Mouse (Mus musculus) right cerebral cortex, postnatal 10 days (tissue): Measurements from ENCODE around the gene Pole3.

Source experiments
- DNase-seq, 2 experiments: peaks; one replicate each; pipeline ENCODE4 v3.0.0; 2021; ENCODE audit warnings: low spot score in 2 of 2

The Pole3 gene

DNA sequence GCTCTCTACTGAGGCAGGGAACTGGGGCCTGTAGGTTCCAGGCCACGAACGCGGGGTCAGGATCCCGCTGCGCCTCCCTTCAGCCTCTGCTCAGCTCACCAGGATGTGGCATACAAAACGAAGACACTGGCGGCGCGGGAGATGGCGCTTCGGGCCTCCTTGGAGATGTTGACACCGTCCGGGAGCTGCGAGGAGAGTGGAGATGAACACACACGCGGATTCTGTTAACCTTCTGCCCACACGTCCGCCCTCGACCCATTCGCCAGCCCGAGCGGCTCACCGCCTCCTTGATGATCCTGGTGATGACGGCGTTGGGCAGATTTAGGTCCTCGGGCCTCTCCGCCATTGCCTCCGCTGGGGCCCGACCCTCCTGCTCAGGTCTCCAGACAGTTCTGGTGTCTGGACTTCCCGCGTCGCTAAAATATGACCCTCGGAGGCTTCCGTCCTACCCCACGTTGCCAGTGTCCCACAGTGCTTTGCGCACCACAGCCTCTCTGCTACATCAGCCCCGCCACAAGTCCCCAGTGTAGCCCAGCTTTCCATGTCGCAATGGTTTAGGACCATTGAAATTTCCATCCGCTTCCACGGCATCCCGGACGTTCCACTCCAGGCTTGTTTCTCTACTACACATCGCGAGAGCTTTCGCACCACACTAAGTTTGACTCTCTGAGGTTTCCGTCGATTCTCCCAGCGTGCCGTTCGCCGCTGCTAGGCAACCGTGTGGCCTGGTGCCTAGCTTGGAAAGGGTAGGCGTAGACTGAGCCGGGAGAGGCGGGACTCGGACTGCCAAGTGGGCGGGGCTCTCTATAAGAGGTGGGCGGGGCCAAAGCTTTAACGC is at the start of gene Pole3, which contains the start of gene 4933430I17Rik:
Gene Pole3 (minus strand): TSS at position 418 of the 838 bp plus-strand sequence.
Gene 4933430I17Rik (plus strand): TSS at position 719 of the 838 bp plus-strand sequence.
- DNase-seq: peak; percentile 98

DNA sequence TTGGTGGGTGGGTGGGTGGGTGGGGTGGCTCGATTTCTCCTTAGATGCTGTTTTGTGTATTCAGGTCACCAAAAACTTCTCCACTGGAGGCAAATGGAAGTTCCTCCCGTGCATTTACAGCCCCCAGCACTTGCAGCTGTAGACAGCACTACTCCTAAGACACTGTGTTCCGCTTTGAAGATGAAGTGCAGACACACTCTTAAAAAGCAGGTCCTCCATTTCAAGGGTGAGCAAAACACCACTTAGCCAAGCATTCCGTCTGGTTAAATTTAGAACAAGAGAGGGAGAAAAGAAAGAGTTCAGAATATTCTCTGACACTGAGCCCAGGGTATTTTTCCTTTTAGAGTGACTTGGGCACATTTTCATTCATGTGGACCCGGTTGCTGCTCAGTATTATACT is 45.2 kb upstream of the Pole3 start:
- DNase-seq: no peak

DNA sequence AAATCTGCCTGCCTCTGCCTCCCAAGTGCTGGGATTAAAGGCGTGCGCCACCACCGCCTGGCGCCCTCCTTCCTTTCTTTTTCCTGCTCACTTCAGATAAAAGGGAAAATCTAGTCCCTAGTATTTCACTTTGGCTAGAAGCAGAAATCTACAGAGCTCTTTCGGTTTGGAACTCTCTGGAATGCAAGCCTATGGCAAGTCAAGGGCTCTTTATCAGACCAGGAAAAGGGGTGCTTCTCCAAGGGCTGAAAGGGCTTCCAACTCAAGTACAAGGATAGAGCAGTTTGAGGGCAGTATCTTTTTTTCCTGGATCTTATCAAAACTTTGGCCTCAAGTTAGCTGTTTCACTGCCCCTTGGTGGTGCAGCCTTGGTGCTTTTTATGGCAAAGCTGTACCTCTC is 44.7 kb upstream of the Pole3 start:
- DNase-seq: no peak

- no peak for DNase-seq
Observed at GRCm38 (mm10) chr4:62568359-62568758, 43.5 kb upstream of the Pole3 start.

DNA sequence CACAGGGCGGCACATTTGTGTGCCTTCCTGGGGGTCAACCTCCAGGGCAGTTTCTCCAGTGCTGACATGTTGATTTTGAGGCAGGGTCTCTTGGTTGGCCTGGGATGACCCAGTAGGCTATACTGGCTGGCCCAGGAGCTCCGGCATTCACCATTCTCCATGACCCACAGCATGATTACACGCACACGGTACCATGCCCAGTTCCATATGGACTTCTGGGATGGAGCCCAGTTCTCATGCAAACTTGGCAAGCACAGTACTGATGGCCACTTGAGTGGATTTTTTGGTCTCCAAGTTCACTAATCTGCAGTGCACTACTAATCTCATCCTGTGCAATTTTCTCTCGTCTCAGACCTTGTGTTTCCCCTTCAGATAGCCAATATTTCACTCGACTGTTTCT is 42.8 kb upstream of the Pole3 start:
- no peak for DNase-seq

DNA sequence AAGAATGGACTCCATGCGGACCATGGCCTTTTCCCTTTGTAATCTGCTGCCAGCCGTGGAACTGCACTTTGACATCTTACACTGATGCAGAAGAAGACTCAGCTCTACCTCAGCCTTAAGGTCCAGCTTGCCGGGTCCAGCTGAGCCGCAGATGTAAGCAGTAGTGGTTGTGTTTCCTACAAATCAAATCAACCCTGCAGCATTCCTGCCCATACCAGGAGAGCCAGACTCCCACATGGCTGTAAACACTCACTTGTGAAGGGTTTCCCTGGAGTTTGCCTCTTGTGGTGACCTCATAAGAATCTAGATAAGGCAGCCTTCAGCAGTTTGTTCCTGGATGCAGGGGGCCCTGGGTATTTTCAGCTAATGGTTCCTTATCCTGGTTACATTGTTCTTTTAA is 41.7 kb upstream of the Pole3 start:
- DNase-seq: no peak

- DNase-seq: no peak
Observed at GRCm38 (mm10) chr4:62562006-62562405, 37.1 kb upstream of the Pole3 start.

- no peak for DNase-seq
Observed at GRCm38 (mm10) chr4:62561630-62562001, 36.7 kb upstream of the Pole3 start.

DNA sequence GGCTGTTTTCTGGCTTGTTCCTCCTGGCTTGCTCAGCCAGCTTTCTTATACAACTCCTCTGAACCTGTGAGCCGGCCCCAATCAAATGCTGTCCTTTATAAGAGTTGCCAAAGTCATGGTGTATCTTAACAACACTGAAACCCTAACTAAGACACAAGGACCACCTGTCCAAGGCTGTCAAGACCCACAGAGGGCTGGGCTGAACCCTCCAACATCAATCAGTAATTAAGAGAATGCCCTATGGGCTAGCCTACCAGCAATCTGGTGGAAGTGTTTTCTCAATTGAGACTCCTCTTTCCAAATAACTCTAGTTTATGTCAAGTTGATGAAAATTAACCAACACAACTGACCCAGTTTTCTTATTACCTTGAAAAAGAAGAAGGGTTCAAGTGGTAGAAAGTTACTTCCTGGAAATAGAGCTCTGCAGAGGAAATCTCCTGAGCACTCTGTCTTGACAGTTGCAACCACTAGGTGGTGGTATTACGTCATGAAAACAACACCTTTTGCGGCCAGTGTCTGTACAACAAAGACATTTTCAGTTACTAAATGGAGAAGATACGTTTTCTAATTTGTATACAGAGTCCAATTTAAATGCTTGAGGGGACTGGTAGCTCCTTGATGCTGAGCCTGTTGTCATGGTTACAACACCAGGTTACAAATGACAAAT is 36.2 kb upstream of the Pole3 start:
- peak; percentile 82 to 87 for DNase-seq

- no peak for DNase-seq
Observed at GRCm38 (mm10) chr4:62559797-62560329, 35.0 kb upstream of the Pole3 start, which contains the start of gene Rgs3. Rgs3 (plus strand) TSS chr4:62559847.

DNA sequence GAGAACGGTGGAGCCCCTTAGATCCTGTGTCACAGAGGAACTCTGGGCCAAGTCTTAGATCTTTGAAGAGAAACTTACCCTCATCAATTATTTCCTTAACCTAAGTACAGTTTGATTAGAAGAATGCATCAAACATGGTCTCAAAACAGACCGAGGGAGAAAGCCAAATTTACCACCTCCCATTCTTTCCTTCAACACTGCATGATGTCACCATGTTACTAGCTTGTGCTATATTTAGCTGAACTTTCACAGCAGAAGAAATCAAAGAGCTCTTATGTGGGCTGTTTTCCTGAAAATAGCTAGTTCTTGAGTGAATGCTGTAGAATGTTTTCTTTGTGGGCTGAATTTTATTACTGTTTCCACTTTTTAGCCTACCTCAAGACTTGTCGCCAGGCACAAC is 32.6 kb upstream of the Pole3 start:
- no peak for DNase-seq

GRCm38 (mm10) chr4:62551966-62552365 is 27.1 kb upstream of the Pole3 start:
- no peak for DNase-seq

DNA sequence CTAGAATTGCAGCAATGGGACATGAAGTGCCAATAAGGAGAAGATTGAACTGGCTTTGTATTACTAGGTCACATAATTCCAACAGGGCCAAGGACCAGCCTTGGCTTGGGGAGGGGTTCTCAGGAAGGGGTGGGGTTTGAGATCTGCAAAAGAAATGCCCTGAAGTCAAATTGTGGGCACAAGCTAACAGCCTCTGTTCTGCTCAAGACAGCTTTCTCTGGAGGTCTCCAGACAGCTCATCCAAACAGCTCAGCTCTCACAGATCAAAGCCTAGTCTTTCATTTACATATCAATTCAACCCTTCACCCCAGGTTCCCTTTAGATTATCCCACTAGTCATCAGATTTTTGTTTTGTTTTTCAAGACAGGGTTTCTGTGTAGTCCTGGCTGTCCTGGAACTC is 19.9 kb upstream of the Pole3 start:
- DNase-seq: no peak

DNA sequence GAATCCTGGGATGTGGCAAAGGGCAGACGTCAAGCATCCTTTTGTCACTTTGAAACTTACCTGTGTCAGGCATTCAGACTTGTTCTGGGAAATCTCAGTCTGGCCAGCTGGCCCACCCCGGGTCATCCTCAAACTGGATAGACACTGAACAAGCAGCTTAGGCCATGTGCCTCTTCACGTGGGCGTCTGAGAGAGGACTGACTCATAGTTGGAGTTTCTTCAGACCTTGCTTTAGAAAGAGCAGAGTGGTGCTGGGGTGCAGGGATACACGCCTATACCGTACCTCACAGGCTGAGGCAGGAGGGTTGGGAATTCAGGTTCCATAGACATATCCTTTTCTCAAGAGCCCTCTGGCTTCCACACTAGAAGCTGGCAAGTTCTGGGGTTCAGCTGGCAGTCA is 18.9 kb upstream of the Pole3 start:
- no peak for DNase-seq

DNA sequence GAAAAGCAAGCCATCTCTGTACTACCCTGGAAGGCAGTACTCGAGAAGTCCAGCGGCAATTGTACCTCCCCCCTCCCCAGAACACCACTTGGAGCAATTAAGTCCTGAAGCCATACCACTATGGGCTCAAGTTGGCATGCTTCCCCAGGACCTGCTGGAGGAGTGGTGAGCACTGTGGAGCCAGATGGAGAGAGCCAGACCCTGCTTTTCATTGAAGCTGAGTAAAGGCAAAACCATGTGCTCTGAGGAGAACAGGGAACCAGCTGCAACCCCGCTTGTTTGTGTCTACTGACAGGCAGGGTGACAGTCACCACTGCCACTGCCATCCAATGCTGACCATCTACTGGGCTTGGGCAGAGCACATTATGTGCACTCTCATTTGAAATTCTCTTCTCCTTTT is 16.9 kb upstream of the Pole3 start:
- DNase-seq: peak in 1 of 2 experiments; percentile 38

GRCm38 (mm10) chr4:62533729-62534128 is 8.9 kb upstream of the Pole3 start:
- DNase-seq: no peak

DNA sequence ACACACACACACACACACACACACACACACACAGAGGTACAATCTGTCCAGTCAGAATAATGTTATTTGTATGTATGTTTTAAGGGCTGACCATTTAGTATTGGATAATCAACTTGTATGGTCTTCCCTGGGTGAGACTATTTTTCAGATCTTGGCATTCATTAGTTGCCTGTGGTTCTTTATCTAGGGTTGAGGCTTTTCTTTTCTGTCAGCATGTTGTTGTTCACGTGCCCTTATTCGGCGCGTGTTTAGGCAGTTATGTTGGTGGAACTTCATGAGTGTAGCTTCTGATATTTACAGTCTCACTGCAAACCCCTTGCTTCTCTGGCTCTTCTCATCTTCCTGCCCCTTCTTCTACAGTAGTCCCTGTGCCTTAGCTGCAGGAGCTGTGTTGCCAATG is 2.8 kb upstream of the Pole3 start:
- DNase-seq: no peak

GRCm38 (mm10) chr4:62526256-62526655 is 1.4 kb upstream of the Pole3 start:
- DNase-seq: no peak

DNA sequence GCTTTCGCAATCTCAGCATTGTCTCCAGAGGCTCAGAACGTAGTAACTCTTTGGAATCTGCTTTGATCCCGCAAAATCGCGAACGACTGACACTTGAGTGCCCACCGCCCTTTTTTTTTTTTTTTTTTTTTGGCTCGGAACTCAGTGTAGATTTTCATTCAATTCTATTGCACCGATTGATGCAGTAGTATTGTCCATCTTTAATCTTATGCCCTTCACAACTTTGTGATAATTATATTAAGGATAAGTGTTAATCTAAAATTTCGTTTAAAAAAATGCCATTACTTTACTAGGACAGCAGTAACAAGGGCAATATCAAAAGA is 582 bp upstream of the Pole3 start:
- no peak for DNase-seq

DNA sequence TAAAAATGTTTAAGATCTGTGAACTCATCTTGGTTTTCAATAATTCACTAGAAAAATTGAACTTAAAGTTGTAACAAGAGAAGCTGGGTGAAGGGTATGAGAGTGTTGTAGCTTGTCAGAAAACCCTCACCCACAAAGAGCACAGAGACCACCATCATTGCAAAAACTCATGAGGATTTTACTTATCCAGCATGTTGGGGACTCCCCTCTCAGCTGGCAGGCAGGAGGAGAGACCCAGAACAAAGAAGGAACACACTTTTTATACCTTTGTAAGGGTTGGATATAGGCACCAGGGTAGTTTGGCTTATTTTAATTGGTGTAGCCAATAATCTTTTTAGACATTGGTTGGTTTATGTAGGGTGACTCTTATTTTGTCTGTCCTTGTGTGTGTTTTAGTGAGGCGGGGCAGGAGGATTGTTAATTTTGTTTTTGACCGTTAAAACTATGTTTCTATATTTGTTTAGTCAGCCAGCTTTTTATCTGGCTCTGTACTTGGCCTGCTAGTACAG is 3.9 kb downstream of the Pole3 start:
- DNase-seq: no peak

GRCm38 (mm10) chr4:62519849-62520233 is 5.0 kb downstream of the Pole3 start, which contains the start of gene Alad:
Alad (minus strand) TSS chr4:62519918.
- DNase-seq: peak; percentile 86 to 88

DNA sequence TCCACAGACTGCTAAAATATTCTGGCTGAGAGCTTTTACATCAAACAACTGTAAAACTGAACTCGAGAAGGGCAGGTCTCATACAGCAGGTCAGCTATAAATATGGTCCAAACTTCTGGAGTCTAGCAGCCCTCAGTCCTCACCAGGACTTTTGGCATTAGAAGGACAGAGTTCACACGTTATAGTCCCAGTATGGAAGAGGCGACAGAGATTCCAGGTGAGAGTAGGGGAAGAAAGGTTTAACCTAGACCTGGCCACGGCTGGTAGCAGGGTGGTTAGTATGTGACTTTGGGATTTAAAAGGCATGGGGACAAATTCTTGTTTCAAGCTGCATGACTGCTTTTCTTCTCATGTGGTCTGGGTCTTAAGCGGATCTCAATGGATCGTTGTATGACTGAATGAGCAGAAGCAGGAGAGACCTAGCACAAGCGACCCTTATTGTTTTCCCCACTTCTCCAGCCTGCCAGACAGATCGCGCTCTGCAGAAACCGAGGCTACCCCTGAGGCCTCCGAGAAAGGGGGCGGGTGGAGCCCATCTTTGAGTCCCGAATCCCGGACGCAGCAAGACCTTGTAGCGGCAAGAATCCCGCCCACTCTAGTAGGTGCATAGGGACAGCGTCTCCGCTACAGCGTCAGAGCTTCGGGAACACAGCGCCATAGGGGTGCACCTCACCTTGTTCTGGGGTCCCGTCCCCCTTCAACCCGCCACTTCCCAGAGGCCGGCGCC is 5.6 kb downstream of the Pole3 start:
- no peak for DNase-seq
